Mouse (Mus musculus): ENCODE measurements around the gene Snx29.

- TF ChIP-seq CTCF (IDR thresholded peaks at IDR 0.05; ENCODE audit: insufficient read depth, low read depth, low read length) (no peak), POLR2A (IDR thresholded peaks at IDR 0.05; ENCODE audit: insufficient read depth, low read depth, low read length) (no peak)
These were observed 203.5 kb downstream of the Snx29 start for GRCm38 (mm10) chr16:11526104-11526786.
